Mouse (Mus musculus): ENCODE data around the gene Igf1r. TPM values are rescaled to one million over a fixed set of nuclear protein-coding genes. Genes with fewer than 3 reads are reported as not detected.

The Igf1r gene
- polyA plus RNA-seq (2011; ENCODE audit: insufficient read depth, insufficient read length, low replicate concordance, missing spikeins) = 8.7 and 21.3 TPM in 2 replicates

- WGBS = under 1% methylated on average over 62 of the region's 62 CpGs
- peak within 1 kb of the TSS; percentile 99 for H3K27ac ChIP-seq (ENCODE audit: control insufficient read depth, insufficient read depth, low read depth, low read length, poor library complexity)
These were observed at the start of gene Igf1r for GRCm38 (mm10) chr7:67952777-67953700. Gene Igf1r (plus strand): TSS chr7:67952827.

GRCm38 (mm10) chr7:67906358-67906757 is 46.3 kb upstream of the Igf1r start:
- TF ChIP-seq CTCF (IDR thresholded peaks at IDR 0.05; ENCODE audit: control insufficient read depth, insufficient read depth, low read length) (no peak), POLR2A (IDR thresholded peaks at IDR 0.05; ENCODE audit: borderline replicate concordance, control insufficient read depth, low read depth, low read length) (no peak)
- Histone ChIP-seq H3K27ac (ENCODE audit: control insufficient read depth, insufficient read depth, low read depth, low read length, poor library complexity) (no peak overlapping the region), H3K4me3 (replicated peaks; ENCODE audit: control insufficient read depth, low read depth, low read length) (no peak overlapping the region), H3K4me1 (ENCODE audit: control insufficient read depth, insufficient read depth, low read length) (no peaks in the 10 kb centered on the region; the same call in 1 of the 2 replicates)
- 34% methylated on average over 2 of the region's 2 CpGs for WGBS

More at GRCm38 (mm10) chr7:67952777-67953700, at the start of gene Igf1r:
- TF ChIP-seq CTCF (IDR thresholded peaks at IDR 0.05; ENCODE audit: control insufficient read depth, insufficient read depth, low read length) (no peak), POLR2A (IDR thresholded peaks at IDR 0.05; ENCODE audit: borderline replicate concordance, control insufficient read depth, low read depth, low read length) (no peak)
- peak within 1 kb of the TSS; percentile 94 for H3K4me3 ChIP-seq (replicated peaks; ENCODE audit: control insufficient read depth, low read depth, low read length)
- H3K4me1 ChIP-seq (ENCODE audit: control insufficient read depth, insufficient read depth, low read length) = peaks cover 2% of the 10 kb centered on the region; the same call in 1 of the 2 replicates

GRCm38 (mm10) chr7:67907786-67908400 is 44.7 kb upstream of the Igf1r start:
- H3K4me3 ChIP-seq (replicated peaks; ENCODE audit: control insufficient read depth, low read depth, low read length) = no peak overlapping the region
- 68% methylated on average over 9 of the region's 9 CpGs for WGBS
- no peak for TF ChIP-seq CTCF (IDR thresholded peaks at IDR 0.05; ENCODE audit: control insufficient read depth, insufficient read depth, low read length)
- no peak for TF ChIP-seq POLR2A (IDR thresholded peaks at IDR 0.05; ENCODE audit: borderline replicate concordance, control insufficient read depth, low read depth, low read length)
- H3K4me1 ChIP-seq (ENCODE audit: control insufficient read depth, insufficient read depth, low read length) = no peaks in the 10 kb centered on the region; the same call in 1 of the 2 replicates
- no peak overlapping the region for H3K27ac ChIP-seq (ENCODE audit: control insufficient read depth, insufficient read depth, low read depth, low read length, poor library complexity)

- Histone ChIP-seq H3K4me1 (ENCODE audit: control insufficient read depth, insufficient read depth, low read length) (no peaks in the 10 kb centered on the region; the same call in 1 of the 2 replicates), H3K27ac (ENCODE audit: control insufficient read depth, insufficient read depth, low read depth, low read length, poor library complexity) (no peak overlapping the region), H3K4me3 (replicated peaks; ENCODE audit: control insufficient read depth, low read depth, low read length) (no peak overlapping the region)
- TF ChIP-seq CTCF (IDR thresholded peaks at IDR 0.05; ENCODE audit: control insufficient read depth, insufficient read depth, low read length) (no peak), POLR2A (IDR thresholded peaks at IDR 0.05; ENCODE audit: borderline replicate concordance, control insufficient read depth, low read depth, low read length) (no peak)
- 58% methylated on average over 10 of the region's 10 CpGs for WGBS
These were observed 42.1 kb upstream of the Igf1r start for GRCm38 (mm10) chr7:67910528-67910927.

GRCm38 (mm10) chr7:67910947-67911346 is 41.7 kb upstream of the Igf1r start:
- 38% methylated on average over 3 of the region's 3 CpGs for WGBS
- H3K4me1 ChIP-seq (ENCODE audit: control insufficient read depth, insufficient read depth, low read length) = no peaks in the 10 kb centered on the region; the same call in 1 of the 2 replicates
- TF ChIP-seq POLR2A (IDR thresholded peaks at IDR 0.05; ENCODE audit: borderline replicate concordance, control insufficient read depth, low read depth, low read length) (no peak), CTCF (IDR thresholded peaks at IDR 0.05; ENCODE audit: control insufficient read depth, insufficient read depth, low read length) (no peak)
- no peak overlapping the region for H3K4me3 ChIP-seq (replicated peaks; ENCODE audit: control insufficient read depth, low read depth, low read length)
- H3K27ac ChIP-seq (ENCODE audit: control insufficient read depth, insufficient read depth, low read depth, low read length, poor library complexity) = peak overlapping the region; percentile 70

GRCm38 (mm10) chr7:67911841-67912240 is 40.8 kb upstream of the Igf1r start:
- TF ChIP-seq POLR2A (IDR thresholded peaks at IDR 0.05; ENCODE audit: borderline replicate concordance, control insufficient read depth, low read depth, low read length) = no peak
- Histone ChIP-seq H3K4me3 (replicated peaks; ENCODE audit: control insufficient read depth, low read depth, low read length) (no peak overlapping the region), H3K27ac (ENCODE audit: control insufficient read depth, insufficient read depth, low read depth, low read length, poor library complexity) (peak overlapping the region; percentile 39; the same call in 1 of the 2 replicates), H3K4me1 (ENCODE audit: control insufficient read depth, insufficient read depth, low read length) (no peaks in the 10 kb centered on the region; the same call in 1 of the 2 replicates)
- WGBS = 14% methylated on average over 6 of the region's 6 CpGs

GRCm38 (mm10) chr7:67916960-67917359 is 35.7 kb upstream of the Igf1r start:
- Histone ChIP-seq H3K27ac (ENCODE audit: control insufficient read depth, insufficient read depth, low read depth, low read length, poor library complexity) (no peak overlapping the region), H3K4me1 (ENCODE audit: control insufficient read depth, insufficient read depth, low read length) (no peaks in the 10 kb centered on the region; the same call in 1 of the 2 replicates), H3K4me3 (replicated peaks; ENCODE audit: control insufficient read depth, low read depth, low read length) (no peak overlapping the region)
- WGBS = 81% methylated on average over 8 of the region's 8 CpGs
- TF ChIP-seq CTCF (IDR thresholded peaks at IDR 0.05; ENCODE audit: control insufficient read depth, insufficient read depth, low read length) (no peak), POLR2A (IDR thresholded peaks at IDR 0.05; ENCODE audit: borderline replicate concordance, control insufficient read depth, low read depth, low read length) (no peak)

- no peak for TF ChIP-seq POLR2A (IDR thresholded peaks at IDR 0.05; ENCODE audit: borderline replicate concordance, control insufficient read depth, low read depth, low read length)
- TF ChIP-seq CTCF (IDR thresholded peaks at IDR 0.05; ENCODE audit: control insufficient read depth, insufficient read depth, low read length) = no peak
- WGBS = 72% methylated on average over 2 of the region's 2 CpGs
These were observed 34.9 kb upstream of the Igf1r start for GRCm38 (mm10) chr7:67917753-67918152.

More at GRCm38 (mm10) chr7:67917753-67918152, 34.9 kb upstream of the Igf1r start:
- Histone ChIP-seq H3K27ac (ENCODE audit: control insufficient read depth, insufficient read depth, low read depth, low read length, poor library complexity) (no peak overlapping the region), H3K4me3 (replicated peaks; ENCODE audit: control insufficient read depth, low read depth, low read length) (no peak overlapping the region), H3K4me1 (ENCODE audit: control insufficient read depth, insufficient read depth, low read length) (no peaks in the 10 kb centered on the region; the same call in 1 of the 2 replicates)
